Mouse (Mus musculus): ENCODE data around the gene Ngfr. TPM values are rescaled to one million over a fixed set of nuclear protein-coding genes. Genes with fewer than 3 reads are reported as not detected.

The Ngfr gene
- polyA plus RNA-seq, 1 experiment from 2014 or later: 13.7 TPM

DNA sequence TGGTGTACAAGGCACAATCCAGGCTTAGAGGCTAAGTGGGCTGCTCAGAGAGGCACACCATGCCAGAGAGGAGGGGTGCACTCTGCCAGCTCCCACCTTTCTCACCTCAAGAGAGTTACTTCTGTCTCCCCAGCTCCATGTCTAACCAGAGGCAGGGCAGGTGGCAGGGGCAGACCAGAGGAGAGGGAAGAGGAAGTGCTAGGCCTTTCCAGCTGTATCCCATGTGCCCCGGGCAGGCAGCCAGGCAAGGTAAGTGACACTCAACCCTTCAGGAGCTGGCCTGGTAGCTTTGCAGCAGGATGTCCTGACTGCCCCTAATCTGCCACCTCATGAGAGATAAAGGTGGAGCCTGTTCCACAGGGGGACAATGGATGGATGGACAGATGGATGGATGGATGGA is 5.2 kb upstream of the Ngfr start:
- H3K9me3 ChIP-seq (replicated peaks; ENCODE audit: control insufficient read depth, low read length): no peaks in the 10 kb centered on the region
- DNase-seq (ENCODE audit: low spot score) (no peak), ATAC-seq (replicated peaks; ENCODE audit: insufficient number of reproducible peaks, low FRiP score, low TSS enrichment, low read depth) (no peak)
- no peak overlapping the region for H3K4me3 ChIP-seq (ENCODE audit: low read depth, low read length)
- H3K4me1 ChIP-seq (ENCODE audit: control insufficient read depth, insufficient read depth, low read length): peaks cover 12% of the 10 kb centered on the region
- H3K27me3 ChIP-seq (ENCODE audit: control insufficient read depth, insufficient read depth, low read length): peaks cover 10% of the 10 kb centered on the region
- H3K36me3 ChIP-seq (replicated peaks; ENCODE audit: control insufficient read depth, insufficient read depth, low read depth, low read length): no peaks in the 10 kb centered on the region
- H3K27ac ChIP-seq (replicated peaks; ENCODE audit: low read depth, low read length): no peak overlapping the region
- H3K4me2 ChIP-seq (ENCODE audit: low read depth, low read length): no peak overlapping the region
- WGBS: 80% methylated on average over 1 of the region's 1 CpGs
- no peak overlapping the region for H3K9ac ChIP-seq (replicated peaks; ENCODE audit: low read length)

DNA sequence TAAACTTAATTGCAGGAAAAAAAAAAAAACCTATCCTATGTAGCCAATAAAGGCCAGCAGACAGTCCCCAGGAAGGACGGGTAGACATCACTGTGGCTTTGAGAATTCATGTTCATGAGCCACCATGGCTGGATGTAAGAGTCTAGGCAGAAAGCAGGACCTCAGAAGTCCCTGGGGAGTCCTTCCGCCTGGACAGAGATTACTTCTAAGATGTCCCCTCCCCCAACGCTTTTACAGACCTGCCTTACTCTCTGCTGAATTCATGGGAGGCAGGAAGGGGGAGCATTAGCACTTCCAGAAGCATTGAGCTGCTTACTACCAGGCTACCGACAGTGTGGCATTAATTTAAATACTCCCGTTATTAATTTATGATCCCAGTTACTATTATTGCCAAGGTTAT is 1.7 kb upstream of the Ngfr start:
- WGBS: 27% methylated on average over 5 of the region's 5 CpGs
- Histone ChIP-seq H3K4me3 (ENCODE audit: low read depth, low read length) (no peak overlapping the region), H3K9me3 (replicated peaks; ENCODE audit: control insufficient read depth, low read length) (no peaks in the 10 kb centered on the region), H3K27me3 (ENCODE audit: control insufficient read depth, insufficient read depth, low read length) (peaks cover 22% of the 10 kb centered on the region), H3K9ac (replicated peaks; ENCODE audit: low read length) (no peak overlapping the region), H3K4me1 (ENCODE audit: control insufficient read depth, insufficient read depth, low read length) (peaks cover 18% of the 10 kb centered on the region), H3K27ac (replicated peaks; ENCODE audit: low read depth, low read length) (no peak overlapping the region), H3K36me3 (replicated peaks; ENCODE audit: control insufficient read depth, insufficient read depth, low read depth, low read length) (no peaks in the 10 kb centered on the region), H3K4me2 (ENCODE audit: low read depth, low read length) (no peak overlapping the region)
- ATAC-seq (replicated peaks; ENCODE audit: insufficient number of reproducible peaks, low FRiP score, low TSS enrichment, low read depth) (no peak), DNase-seq (ENCODE audit: low spot score) (no peak)

- H3K9ac ChIP-seq (replicated peaks; ENCODE audit: low read length): peak overlapping the region; percentile 32
- peak overlapping the region; percentile 41 for H3K4me3 ChIP-seq (ENCODE audit: low read depth, low read length)
- WGBS: 1% methylated on average over 27 of the region's 27 CpGs
- peaks cover 18% of the 10 kb centered on the region for H3K4me1 ChIP-seq (ENCODE audit: control insufficient read depth, insufficient read depth, low read length)
- no peaks in the 10 kb centered on the region for H3K9me3 ChIP-seq (replicated peaks; ENCODE audit: control insufficient read depth, low read length)
- peak overlapping the region; percentile 87 for H3K4me2 ChIP-seq (ENCODE audit: low read depth, low read length)
- ATAC-seq (replicated peaks; ENCODE audit: insufficient number of reproducible peaks, low FRiP score, low TSS enrichment, low read depth) (0 out of 2 replicates have a peak, but pooled peaks have one; percentile 6), DNase-seq (ENCODE audit: low spot score) (no peak)
- H3K27ac ChIP-seq (replicated peaks; ENCODE audit: low read depth, low read length): no peak overlapping the region
- no peaks in the 10 kb centered on the region for H3K36me3 ChIP-seq (replicated peaks; ENCODE audit: control insufficient read depth, insufficient read depth, low read depth, low read length)
- peaks cover 31% of the 10 kb centered on the region for H3K27me3 ChIP-seq (ENCODE audit: control insufficient read depth, insufficient read depth, low read length)
Measured at GRCm38 (mm10) chr11:95586751-95587422, 648 bp downstream of the Ngfr start.

DNA sequence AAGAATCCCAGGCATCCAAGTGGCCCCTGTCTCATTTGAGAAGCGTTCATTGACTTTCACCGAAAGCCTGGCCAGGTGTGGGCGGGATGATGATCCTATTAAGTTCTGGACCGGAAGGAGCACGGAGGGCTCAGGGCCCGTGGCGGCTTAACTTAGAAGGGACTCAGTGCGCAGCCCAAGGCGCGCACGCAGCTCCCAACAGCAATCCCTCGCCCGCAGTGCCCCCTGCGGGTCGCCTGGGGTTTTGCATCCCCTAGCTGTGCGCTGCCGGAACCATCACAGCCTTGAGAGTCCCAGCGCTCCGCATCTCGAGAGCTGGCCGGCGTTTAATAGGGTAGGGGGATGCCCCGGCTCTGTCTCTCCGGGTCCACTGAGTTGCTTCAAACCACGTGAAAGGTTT is 1.4 kb downstream of the Ngfr start:
- H3K4me3 ChIP-seq (ENCODE audit: low read depth, low read length): peak overlapping the region; percentile 41
- under 1% methylated on average over 25 of the region's 25 CpGs for WGBS
- H3K9ac ChIP-seq (replicated peaks; ENCODE audit: low read length): peak overlapping the region; percentile 32
- peak; percentile 96 for DNase-seq (ENCODE audit: low spot score)
- peaks cover 31% of the 10 kb centered on the region for H3K27me3 ChIP-seq (ENCODE audit: control insufficient read depth, insufficient read depth, low read length)
- ATAC-seq (replicated peaks; ENCODE audit: insufficient number of reproducible peaks, low FRiP score, low TSS enrichment, low read depth): peak; percentile 19; the same call in 1 of the 2 replicates
- no peaks in the 10 kb centered on the region for H3K9me3 ChIP-seq (replicated peaks; ENCODE audit: control insufficient read depth, low read length)
- no peaks in the 10 kb centered on the region for H3K36me3 ChIP-seq (replicated peaks; ENCODE audit: control insufficient read depth, insufficient read depth, low read depth, low read length)
- peaks cover 18% of the 10 kb centered on the region for H3K4me1 ChIP-seq (ENCODE audit: control insufficient read depth, insufficient read depth, low read length)
- peak overlapping the region; percentile 87 for H3K4me2 ChIP-seq (ENCODE audit: low read depth, low read length)
- no peak overlapping the region for H3K27ac ChIP-seq (replicated peaks; ENCODE audit: low read depth, low read length)

GRCm38 (mm10) chr11:95585684-95586083 is 1.9 kb downstream of the Ngfr start:
- Histone ChIP-seq H3K36me3 (replicated peaks; ENCODE audit: control insufficient read depth, insufficient read depth, low read depth, low read length) (no peaks in the 10 kb centered on the region), H3K27ac (replicated peaks; ENCODE audit: low read depth, low read length) (no peak overlapping the region), H3K9ac (replicated peaks; ENCODE audit: low read length) (peak overlapping the region; percentile 18; the same call in 1 of the 2 replicates), H3K27me3 (ENCODE audit: control insufficient read depth, insufficient read depth, low read length) (peaks cover 31% of the 10 kb centered on the region), H3K4me1 (ENCODE audit: control insufficient read depth, insufficient read depth, low read length) (peaks cover 20% of the 10 kb centered on the region), H3K9me3 (replicated peaks; ENCODE audit: control insufficient read depth, low read length) (no peaks in the 10 kb centered on the region), H3K4me2 (ENCODE audit: low read depth, low read length) (peak overlapping the region; percentile 87), H3K4me3 (ENCODE audit: low read depth, low read length) (peak overlapping the region; percentile 41)
- no peak for DNase-seq (ENCODE audit: low spot score)
- WGBS: 2% methylated on average over 15 of the region's 15 CpGs
- no peak; the same call in 1 of the 2 replicates for ATAC-seq (replicated peaks; ENCODE audit: insufficient number of reproducible peaks, low FRiP score, low TSS enrichment, low read depth)

- no peaks in the 10 kb centered on the region for H3K36me3 ChIP-seq (replicated peaks; ENCODE audit: control insufficient read depth, insufficient read depth, low read depth, low read length)
- no peak; the same call in 1 of the 2 replicates for ATAC-seq (replicated peaks; ENCODE audit: insufficient number of reproducible peaks, low FRiP score, low TSS enrichment, low read depth)
- peaks cover 23% of the 10 kb centered on the region for H3K4me1 ChIP-seq (ENCODE audit: control insufficient read depth, insufficient read depth, low read length)
- no peak overlapping the region; the same call in 1 of the 2 replicates for H3K9ac ChIP-seq (replicated peaks; ENCODE audit: low read length)
- H3K4me3 ChIP-seq (ENCODE audit: low read depth, low read length): peak overlapping the region; percentile 41
- no peak overlapping the region for H3K27ac ChIP-seq (replicated peaks; ENCODE audit: low read depth, low read length)
- H3K4me2 ChIP-seq (ENCODE audit: low read depth, low read length): peak overlapping the region; percentile 87
- DNase-seq (ENCODE audit: low spot score): peak; percentile 81
- peaks cover 31% of the 10 kb centered on the region for H3K27me3 ChIP-seq (ENCODE audit: control insufficient read depth, insufficient read depth, low read length)
- no peaks in the 10 kb centered on the region for H3K9me3 ChIP-seq (replicated peaks; ENCODE audit: control insufficient read depth, low read length)
- under 1% methylated on average over 24 of the region's 24 CpGs for whole genome bisulfite sequencing
Measured at GRCm38 (mm10) chr11:95585281-95585680, 2.3 kb downstream of the Ngfr start.

- Histone ChIP-seq H3K36me3 (replicated peaks; ENCODE audit: control insufficient read depth, insufficient read depth, low read depth, low read length) (no peaks in the 10 kb centered on the region), H3K9me3 (replicated peaks; ENCODE audit: control insufficient read depth, low read length) (no peaks in the 10 kb centered on the region), H3K4me1 (ENCODE audit: control insufficient read depth, insufficient read depth, low read length) (peaks cover 26% of the 10 kb centered on the region), H3K4me3 (ENCODE audit: low read depth, low read length) (no peak overlapping the region; the same call in 1 of the 2 replicates), H3K27ac (replicated peaks; ENCODE audit: low read depth, low read length) (no peak overlapping the region), H3K27me3 (ENCODE audit: control insufficient read depth, insufficient read depth, low read length) (peaks cover 31% of the 10 kb centered on the region), H3K9ac (replicated peaks; ENCODE audit: low read length) (no peak overlapping the region), H3K4me2 (ENCODE audit: low read depth, low read length) (peak overlapping the region; percentile 87)
- 12% methylated on average over 9 of the region's 9 CpGs for WGBS
- ATAC-seq (replicated peaks; ENCODE audit: insufficient number of reproducible peaks, low FRiP score, low TSS enrichment, low read depth) (no peak), DNase-seq (ENCODE audit: low spot score) (no peak)
Measured at GRCm38 (mm10) chr11:95584651-95585050, 2.9 kb downstream of the Ngfr start.

- Histone ChIP-seq H3K4me3 (ENCODE audit: low read depth, low read length) (no peak overlapping the region), H3K9me3 (replicated peaks; ENCODE audit: control insufficient read depth, low read length) (no peaks in the 10 kb centered on the region), H3K36me3 (replicated peaks; ENCODE audit: control insufficient read depth, insufficient read depth, low read depth, low read length) (no peaks in the 10 kb centered on the region), H3K9ac (replicated peaks; ENCODE audit: low read length) (no peak overlapping the region), H3K27me3 (ENCODE audit: control insufficient read depth, insufficient read depth, low read length) (peaks cover 31% of the 10 kb centered on the region), H3K4me2 (ENCODE audit: low read depth, low read length) (no peak overlapping the region), H3K27ac (replicated peaks; ENCODE audit: low read depth, low read length) (no peak overlapping the region), H3K4me1 (ENCODE audit: control insufficient read depth, insufficient read depth, low read length) (peaks cover 26% of the 10 kb centered on the region)
- no peak for ATAC-seq (replicated peaks; ENCODE audit: insufficient number of reproducible peaks, low FRiP score, low TSS enrichment, low read depth)
- WGBS: 56% methylated on average over 6 of the region's 6 CpGs
- DNase-seq (ENCODE audit: low spot score): no peak
Measured at GRCm38 (mm10) chr11:95583396-95583795, 4.1 kb downstream of the Ngfr start.

Measured in embryonic facial prominence, embryonic 11.5 days (tissue).